Mouse (Mus musculus) layer of hippocampus, adult 6 months (tissue): Measurements from ENCODE around the gene Ifnl2. TPM values are rescaled to one million over a fixed set of nuclear protein-coding genes. Genes with fewer than 3 reads are reported as not detected.

Source experiments
- long read RNA-seq, 2 experiments: library from polyadenylated mRNA; unstranded; transcript quantifications; one replicate each; pipeline ENCODE4 v2.0.0; 2019 to 2020
- polyA plus RNA-seq: library from polyadenylated mRNA; unstranded; fragments of <200 nt; fragmentation: Nextera tagmentation; gene quantifications from 2 replicates; pipeline ENCODE4 v1.2.3, GENCODE M21; 2021

Gene Ifnl2
- not detected in 2 replicates for polyA plus RNA-seq
- long read RNA-seq, experiment 1 = 0 reads
- long read RNA-seq, experiment 2 = 0 reads

GRCm38 (mm10) chr7:28510405-28510974, at the start of gene Ifnl2:
Gene Ifnl2 (minus strand): TSS chr7:28510455.

GRCm38 (mm10) chr7:28547154-28547553, 36.9 kb upstream of the Ifnl2 start, which contains the start of gene Nccrp1:
Gene Nccrp1 (minus strand): TSS chr7:28547254.

GRCm38 (mm10) chr7:28540526-28540925, 30.3 kb upstream of the Ifnl2 start, which contains the start of gene Sycn:
Gene Sycn (plus strand): TSS chr7:28540885.

GRCm38 (mm10) chr7:28522536-28522935, 12.3 kb upstream of the Ifnl2 start, which contains the start of gene Ifnl3:
Gene Ifnl3 (plus strand): TSS chr7:28522836.

Other genes with a start within 250 kb of the Ifnl2 start
- gene Eid2, start 242.6 kb downstream of the Ifnl2 start, polyA plus RNA-seq = 7.8 and 7.9 TPM in 2 replicates
- 28.2 and 31.5 TPM in 2 replicates for gene Eid2b, start 232.7 kb downstream of the Ifnl2 start, polyA plus RNA-seq
- gene Selenov, start 219.3 kb downstream of the Ifnl2 start, polyA plus RNA-seq = 0.78 and 1.5 TPM in 2 replicates
- gene Dll3, start 208.2 kb downstream of the Ifnl2 start, polyA plus RNA-seq = 3.4 and 5.7 TPM in 2 replicates
- 82.8 and 86.7 TPM in 2 replicates for gene Timm50, start 198.4 kb downstream of the Ifnl2 start, polyA plus RNA-seq
- 33.7 and 46.7 TPM in 2 replicates for gene Supt5, start 171.7 kb downstream of the Ifnl2 start, polyA plus RNA-seq
- gene Rps16, start 159.8 kb downstream of the Ifnl2 start, polyA plus RNA-seq = 1,578 and 1,706 TPM in 2 replicates
- gene Plekhg2, start 137.9 kb downstream of the Ifnl2 start, polyA plus RNA-seq = 0.77 and 1.2 TPM in 2 replicates
- 0.77 and 1.1 TPM in 2 replicates for gene Zfp36, start 130.2 kb downstream of the Ifnl2 start, polyA plus RNA-seq
- gene Med29, start 117.7 kb downstream of the Ifnl2 start, polyA plus RNA-seq = 77.7 and 79.7 TPM in 2 replicates
- gene Paf1, start 117.5 kb downstream of the Ifnl2 start, polyA plus RNA-seq = 40.4 and 52.6 TPM in 2 replicates
- gene Gmfg, start 73.0 kb downstream of the Ifnl2 start, polyA plus RNA-seq = 6.8 and 7.5 TPM in 2 replicates
- 4.0 and 4.4 TPM in 2 replicates for gene Lrfn1, start 58.5 kb downstream of the Ifnl2 start, polyA plus RNA-seq
- not detected in 2 replicates for gene Ifnl3, start 12.4 kb upstream of the Ifnl2 start, polyA plus RNA-seq
- not detected in 2 replicates for gene Sycn, start 30.4 kb upstream of the Ifnl2 start, polyA plus RNA-seq
- gene Nccrp1, start 36.8 kb upstream of the Ifnl2 start, polyA plus RNA-seq = not detected in 2 replicates
- gene Samd4b, start 87.7 kb upstream of the Ifnl2 start, polyA plus RNA-seq = 9.2 and 10.0 TPM in 2 replicates
- gene Pak4, start 87.7 kb upstream of the Ifnl2 start, polyA plus RNA-seq = 6.1 and 6.2 TPM in 2 replicates
- 1.0 and 1.2 TPM in 2 replicates for gene Acp7, start 120.9 kb upstream of the Ifnl2 start, polyA plus RNA-seq
- gene Fbxo27, start 182.4 kb upstream of the Ifnl2 start, polyA plus RNA-seq = 11.9 and 13.0 TPM in 2 replicates
- gene Fbxo17, start 206.3 kb upstream of the Ifnl2 start, polyA plus RNA-seq = 2.4 and 2.6 TPM in 2 replicates
- 263 and 268 TPM in 2 replicates for gene Mrps12, start 231.4 kb upstream of the Ifnl2 start, polyA plus RNA-seq
- gene Sars2, start 231.5 kb upstream of the Ifnl2 start, polyA plus RNA-seq = 11.6 and 13.2 TPM in 2 replicates
- 0.69 and 1.0 TPM in 2 replicates for gene Ccer2, start 245.7 kb upstream of the Ifnl2 start, polyA plus RNA-seq